Mouse (Mus musculus): ENCODE data around the gene Ndst2. TPM values are rescaled to one million over a fixed set of nuclear protein-coding genes. Genes with fewer than 3 reads are reported as not detected.
"Not testable (repeated sequence)": the region's sequence is repeated elsewhere in the genome, so short reads cannot be mapped to it uniquely, and the experiment has no call there.

Ndst2 gene
- polyA plus RNA-seq, 1 experiment from 2014 or later: 24.5 TPM

DNA sequence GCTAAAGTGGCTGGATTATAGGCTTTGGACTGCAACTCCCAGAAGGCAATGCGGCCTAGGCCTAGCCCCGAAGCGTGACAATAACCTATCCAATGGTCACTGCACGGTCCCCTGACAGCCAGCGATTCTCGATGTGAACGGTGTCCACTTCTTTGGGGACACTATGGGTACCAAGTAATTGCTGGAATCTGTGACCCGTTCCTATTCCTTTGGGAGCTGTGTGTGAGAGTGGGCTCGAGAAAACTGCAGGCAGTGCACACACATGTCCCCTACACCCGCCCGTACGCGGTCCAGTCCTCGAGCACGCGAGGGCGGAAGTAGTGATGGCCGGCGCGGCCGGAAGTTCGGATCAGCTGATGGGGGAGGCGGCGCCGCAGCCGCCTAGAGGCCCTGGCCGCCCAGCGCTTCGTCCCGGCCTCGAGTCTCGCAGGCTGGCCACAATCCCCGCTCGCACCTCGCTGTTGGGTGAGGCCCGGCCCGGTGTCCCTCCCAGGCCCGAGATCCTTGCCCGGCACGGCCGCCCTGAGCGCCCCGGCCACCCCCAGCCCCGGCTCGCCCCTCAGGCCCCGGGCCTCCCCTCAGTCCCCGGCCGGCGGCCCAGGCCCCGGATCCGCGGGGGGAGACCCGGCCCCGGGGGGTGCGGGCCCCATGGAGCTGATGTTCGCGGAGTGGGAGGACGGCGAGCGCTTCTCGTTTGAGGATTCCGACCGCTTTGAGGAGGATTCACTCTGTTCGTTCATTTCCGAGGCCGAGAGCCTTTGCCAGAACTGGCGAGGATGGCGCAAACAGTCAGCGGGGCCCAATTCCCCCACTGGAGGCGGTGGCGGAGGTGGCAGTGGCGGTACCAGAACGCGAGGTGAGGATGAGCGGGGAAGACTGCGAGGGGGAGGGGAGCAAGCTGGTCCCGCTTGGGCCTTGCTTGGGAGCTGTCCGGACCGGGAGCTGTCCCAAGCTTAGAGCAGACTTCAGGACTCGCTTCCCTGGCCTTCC lies 26.9 kb downstream of the Ndst2 start, which contains the start of gene Zswim8:
Zswim8 (plus strand) TSS at position 352 of the 990 bp plus-strand sequence.
- ATAC-seq (ENCODE audit: low FRiP score): peak; percentile 94
- Histone ChIP-seq H3K9me3 (no peaks in the 10 kb centered on the region), H3K4me1 (peaks cover 21% of the 10 kb centered on the region), H3K9ac (peak within 1 kb of the TSS; percentile 99), H3K4me3 (replicated peaks) (peak within 1 kb of the TSS; percentile 97), H3K36me3 (replicated peaks) (peaks cover 42% of the 10 kb centered on the region), H3K4me2 (peak within 1 kb of the TSS; percentile 88), H3K27me3 (no peaks in the 10 kb centered on the region), H3K27ac (peak within 1 kb of the TSS; percentile 85)
- WGBS: under 1% methylated on average over 80 of the region's 80 CpGs

GRCm38 (mm10) chr14:20703461-20703860 lies 30.9 kb downstream of the Ndst2 start:
- peak overlapping the region; percentile 93 for H3K27ac ChIP-seq
- not testable (repeated sequence) for H3K27me3 ChIP-seq; ATAC-seq (ENCODE audit: low FRiP score); H3K9me3 ChIP-seq
- peak overlapping the region; percentile 83 for H3K9ac ChIP-seq
- H3K4me1 ChIP-seq: peaks cover 39% of the 10 kb centered on the region
- peaks cover 19% of the 10 kb centered on the region for H3K36me3 ChIP-seq (replicated peaks)
- H3K4me2 ChIP-seq: peak overlapping the region; percentile 70
- H3K4me3 ChIP-seq (replicated peaks): peak overlapping the region; percentile 80
- WGBS: 13% methylated on average over 8 of the region's 8 CpGs

- peak within 1 kb of the TSS; percentile 93 for H3K27ac ChIP-seq
Observed at GRCm38 (mm10) chr14:20702741-20703381, 31.5 kb downstream of the Ndst2 start, which contains the start of gene Chchd1. Gene Chchd1 (plus strand): TSS chr14:20703006.

GRCm38 (mm10) chr14:20702096-20702740 lies 32.1 kb downstream of the Ndst2 start:
- ATAC-seq (ENCODE audit: low FRiP score): peak; percentile 3; the same call in 1 of the 2 replicates
- peak overlapping the region; percentile 93 for H3K27ac ChIP-seq
- H3K36me3 ChIP-seq (replicated peaks): peaks cover 24% of the 10 kb centered on the region
- WGBS: 17% methylated on average over 15 of the region's 15 CpGs
- H3K9me3 ChIP-seq: no peaks in the 10 kb centered on the region
- peak overlapping the region; percentile 70 for H3K4me2 ChIP-seq
- peak overlapping the region; percentile 83 for H3K9ac ChIP-seq
- peaks cover 47% of the 10 kb centered on the region for H3K4me1 ChIP-seq
- H3K27me3 ChIP-seq: no peaks in the 10 kb centered on the region
- H3K4me3 ChIP-seq (replicated peaks): peak overlapping the region; percentile 80

More at GRCm38 (mm10) chr14:20702741-20703381, 31.5 kb downstream of the Ndst2 start, which contains the start of gene Chchd1:
- H3K4me2 ChIP-seq: peak within 1 kb of the TSS; percentile 70
- peaks cover 24% of the 10 kb centered on the region for H3K36me3 ChIP-seq (replicated peaks)
- WGBS: under 1% methylated on average over 61 of the region's 61 CpGs
- no peaks in the 10 kb centered on the region for H3K9me3 ChIP-seq
- peak; percentile 75 for ATAC-seq (ENCODE audit: low FRiP score)
- H3K9ac ChIP-seq: peak within 1 kb of the TSS; percentile 83
- H3K4me3 ChIP-seq (replicated peaks): peak within 1 kb of the TSS; percentile 80
- H3K4me1 ChIP-seq: peaks cover 42% of the 10 kb centered on the region
- H3K27me3 ChIP-seq: no peaks in the 10 kb centered on the region

DNA sequence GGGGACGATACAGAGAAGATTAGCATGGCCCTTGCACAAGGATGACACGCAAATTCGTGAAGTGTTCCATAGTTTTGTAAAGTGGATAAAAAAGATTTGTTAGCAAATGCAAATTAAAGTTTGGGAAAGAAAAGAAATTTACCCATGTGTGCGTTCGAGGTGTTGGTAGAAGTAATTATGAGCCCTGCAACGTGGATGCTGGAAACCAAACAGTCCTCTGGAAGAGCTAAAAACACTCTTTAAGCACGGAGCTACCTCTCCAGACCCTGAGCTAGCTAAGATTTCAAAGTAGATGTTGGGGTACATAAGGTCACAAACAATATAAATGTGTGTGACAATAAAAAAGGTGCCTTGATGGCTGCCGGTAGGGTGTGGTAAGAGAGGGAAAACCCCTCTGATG lies 32.8 kb downstream of the Ndst2 start:
- peak overlapping the region; percentile 70 for H3K4me2 ChIP-seq
- peaks cover 24% of the 10 kb centered on the region for H3K36me3 ChIP-seq (replicated peaks)
- H3K9ac ChIP-seq: peak overlapping the region; percentile 83; the same call in 1 of the 2 replicates
- H3K9me3 ChIP-seq: no peaks in the 10 kb centered on the region
- no peak for ATAC-seq (ENCODE audit: low FRiP score)
- no peak overlapping the region for H3K27ac ChIP-seq
- 90% methylated on average over 8 of the region's 8 CpGs for WGBS
- peaks cover 53% of the 10 kb centered on the region for H3K4me1 ChIP-seq
- peak overlapping the region; percentile 80 for H3K4me3 ChIP-seq (replicated peaks)
- no peaks in the 10 kb centered on the region for H3K27me3 ChIP-seq

DNA sequence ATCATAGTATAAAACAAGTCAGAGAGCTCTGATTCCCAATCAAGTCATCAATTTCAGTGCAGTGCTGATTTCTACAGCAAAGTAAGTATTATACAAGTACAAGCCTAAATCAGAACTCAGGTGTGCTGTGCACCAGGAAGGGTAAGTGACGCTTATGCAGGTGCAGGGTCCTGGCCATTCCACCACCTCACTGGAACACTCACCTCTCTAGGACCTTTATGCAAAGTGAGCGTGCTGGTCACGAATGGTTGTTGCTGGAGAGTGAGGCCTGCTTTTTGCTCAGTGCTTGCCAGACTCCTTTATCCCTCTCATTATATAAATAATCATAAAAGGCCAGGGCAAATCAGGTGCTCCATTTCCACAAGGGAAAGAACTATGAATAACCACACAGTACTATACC lies 34.0 kb downstream of the Ndst2 start:
- H3K4me1 ChIP-seq: peaks cover 64% of the 10 kb centered on the region
- no peak overlapping the region for H3K9ac ChIP-seq
- no peak overlapping the region; the same call in 1 of the 2 replicates for H3K4me2 ChIP-seq
- no peaks in the 10 kb centered on the region for H3K9me3 ChIP-seq
- no peak overlapping the region for H3K27ac ChIP-seq
- no peak overlapping the region for H3K4me3 ChIP-seq (replicated peaks)
- WGBS: 91% methylated on average over 3 of the region's 3 CpGs
- peaks cover 21% of the 10 kb centered on the region for H3K36me3 ChIP-seq (replicated peaks)
- H3K27me3 ChIP-seq: no peaks in the 10 kb centered on the region
- ATAC-seq (ENCODE audit: low FRiP score): no peak

GRCm38 (mm10) chr14:20698515-20698914 lies 35.8 kb downstream of the Ndst2 start:
- H3K9ac ChIP-seq: no peak overlapping the region
- no peak overlapping the region for H3K4me3 ChIP-seq (replicated peaks)
- H3K27ac ChIP-seq: no peak overlapping the region
- peaks cover 65% of the 10 kb centered on the region for H3K4me1 ChIP-seq
- no peaks in the 10 kb centered on the region for H3K9me3 ChIP-seq
- WGBS: 92% methylated on average over 2 of the region's 2 CpGs
- no peaks in the 10 kb centered on the region for H3K27me3 ChIP-seq
- ATAC-seq (ENCODE audit: low FRiP score): no peak
- 0 out of 2 replicates have a peak overlapping the region, but pooled peaks have one; percentile 68 for H3K4me2 ChIP-seq
- H3K36me3 ChIP-seq (replicated peaks): peaks cover 16% of the 10 kb centered on the region

GRCm38 (mm10) chr14:20696986-20697385 lies 37.4 kb downstream of the Ndst2 start:
- Histone ChIP-seq H3K4me1 (peaks cover 62% of the 10 kb centered on the region), H3K36me3 (replicated peaks) (peaks cover 31% of the 10 kb centered on the region)
- ATAC-seq (ENCODE audit: low FRiP score): no peak

DNA sequence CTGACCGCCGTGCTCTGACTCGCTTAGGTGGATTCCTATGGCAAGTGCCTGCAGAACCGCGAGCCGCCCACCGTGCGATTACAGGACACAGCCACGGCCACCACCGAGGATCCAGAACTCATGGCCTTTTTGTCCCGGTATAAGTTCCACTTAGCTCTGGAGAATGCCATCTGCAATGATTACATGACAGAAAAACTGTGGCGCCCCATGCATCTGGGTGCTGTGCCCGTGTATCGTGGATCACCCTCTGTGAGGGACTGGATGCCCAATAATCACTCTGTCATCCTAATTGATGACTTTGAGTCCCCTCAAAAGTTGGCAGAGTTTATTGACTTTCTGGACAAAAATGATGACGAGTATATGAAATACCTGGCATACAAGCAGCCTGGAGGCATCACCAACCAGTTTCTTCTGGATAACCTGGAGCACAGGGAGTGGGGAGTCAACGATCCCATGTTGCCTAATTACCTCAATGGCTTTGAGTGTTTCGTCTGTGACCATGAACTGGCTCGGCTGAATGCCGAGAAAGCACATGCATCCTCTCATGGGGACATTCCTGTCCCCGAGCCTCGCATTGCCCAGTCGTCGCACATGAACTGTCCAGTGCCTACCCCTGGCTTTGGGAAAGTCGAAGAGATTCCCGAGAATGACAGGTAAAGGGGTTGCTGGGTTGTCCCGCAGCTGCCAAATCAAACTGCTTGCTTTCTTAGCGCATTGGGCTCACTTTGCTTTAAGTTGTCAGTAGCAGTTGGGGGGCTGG lies 38.4 kb downstream of the Ndst2 start:
- H3K36me3 ChIP-seq (replicated peaks): peaks cover 42% of the 10 kb centered on the region
- peak overlapping the region; percentile 96 for H3K27ac ChIP-seq
- no peaks in the 10 kb centered on the region for H3K27me3 ChIP-seq
- H3K4me2 ChIP-seq: peak overlapping the region; percentile 68
- H3K4me1 ChIP-seq: peaks cover 53% of the 10 kb centered on the region
- H3K9me3 ChIP-seq: no peaks in the 10 kb centered on the region
- peak overlapping the region; percentile 85 for H3K9ac ChIP-seq
- no peak for ATAC-seq (ENCODE audit: low FRiP score)
- WGBS: 17% methylated on average over 27 of the region's 27 CpGs
- peak overlapping the region; percentile 81 for H3K4me3 ChIP-seq (replicated peaks)

More at GRCm38 (mm10) chr14:20696986-20697385, 37.4 kb downstream of the Ndst2 start:
- Histone ChIP-seq H3K9ac (peak overlapping the region; percentile 85), H3K4me2 (peak overlapping the region; percentile 68), H3K27me3 (no peaks in the 10 kb centered on the region), H3K9me3 (no peaks in the 10 kb centered on the region), H3K27ac (peak overlapping the region; percentile 9; the same call in 1 of the 2 replicates), H3K4me3 (replicated peaks) (peak overlapping the region; percentile 81)
- 6% methylated on average over 1 of the region's 1 CpGs for WGBS

DNA sequence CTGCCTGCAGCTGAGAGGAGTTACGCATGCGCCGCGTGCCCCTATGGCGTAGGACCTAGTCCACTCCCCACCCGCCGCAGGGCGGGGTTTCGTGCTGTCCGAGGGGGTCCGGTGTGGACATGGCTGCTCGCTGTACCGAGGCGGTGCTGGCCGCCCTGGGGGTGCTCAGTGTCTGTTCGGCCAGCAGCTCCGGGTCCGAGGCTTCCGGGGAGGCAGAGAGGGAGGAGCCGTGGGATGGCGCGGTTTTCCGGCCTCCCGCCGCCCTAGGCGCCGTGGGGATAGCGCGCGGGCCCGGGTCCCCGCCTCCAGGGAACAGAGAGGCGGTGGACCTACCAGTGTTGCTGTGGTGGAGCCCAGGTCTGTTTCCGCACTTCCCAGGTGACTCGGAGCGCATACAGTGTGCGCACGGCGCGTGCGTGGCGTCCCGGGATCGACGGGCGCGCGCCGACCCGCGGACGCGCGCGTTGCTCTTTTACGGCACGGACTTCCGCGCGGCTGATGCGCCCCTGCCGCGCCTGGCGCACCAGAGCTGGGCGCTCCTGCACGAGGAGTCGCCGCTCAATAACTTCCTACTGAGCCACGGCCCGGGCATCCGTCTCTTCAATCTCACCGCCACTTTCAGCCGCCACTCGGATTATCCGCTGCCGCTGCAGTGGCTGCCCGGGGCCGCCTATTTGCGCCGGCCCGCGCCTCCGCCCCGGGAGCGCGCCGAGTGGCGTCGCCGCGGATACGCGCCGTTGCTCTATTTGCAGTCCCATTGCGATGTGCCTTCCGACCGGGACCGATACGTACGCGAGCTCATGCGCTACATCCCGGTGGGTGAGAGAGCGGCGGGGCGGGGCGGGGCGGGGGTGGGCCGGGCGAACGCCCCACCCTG lies 39.2 kb downstream of the Ndst2 start, which contains the start of gene Fut11:
Fut11 (plus strand) TSS at position 85 of the 877 bp plus-strand sequence.
- ATAC-seq (ENCODE audit: low FRiP score): peak; percentile 92
- H3K4me2 ChIP-seq: peak within 1 kb of the TSS; percentile 68
- H3K36me3 ChIP-seq (replicated peaks): peaks cover 49% of the 10 kb centered on the region
- no peaks in the 10 kb centered on the region for H3K9me3 ChIP-seq
- no peaks in the 10 kb centered on the region for H3K27me3 ChIP-seq
- peak within 1 kb of the TSS; percentile 81 for H3K4me3 ChIP-seq (replicated peaks)
- peaks cover 47% of the 10 kb centered on the region for H3K4me1 ChIP-seq
- WGBS: under 1% methylated on average over 111 of the region's 111 CpGs
- H3K27ac ChIP-seq: peak within 1 kb of the TSS; percentile 96
- peak within 1 kb of the TSS; percentile 85 for H3K9ac ChIP-seq
